ENCODE assay signal across 13 mouse cellular contexts in the genomic region with DNA sequence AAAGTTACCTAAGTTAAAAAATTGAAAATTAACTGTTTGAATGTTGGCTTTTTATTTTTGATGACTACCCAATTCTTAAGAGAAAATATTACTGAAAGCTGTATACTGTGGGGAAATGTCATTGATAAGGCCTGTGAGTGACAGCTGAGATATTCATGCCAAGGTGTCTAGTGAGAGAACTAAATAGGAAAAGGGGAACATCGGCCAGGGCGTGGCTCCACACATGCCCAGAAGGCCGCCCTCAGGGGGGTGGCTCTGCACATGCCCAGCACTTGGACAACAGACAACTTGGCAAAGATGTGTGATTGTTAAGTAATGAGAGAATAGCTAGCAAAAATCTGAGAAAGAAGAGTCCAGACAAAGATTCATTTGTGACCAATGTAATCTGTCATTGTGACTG.
DNase-seq lines count a peak whose midpoint lies in the region; ATAC-seq and TF ChIP-seq lines count a peak whose summit lies in the region.
"Had no signal": no experiment of that assay in that cellular context is flagged by ENCODE, and none has a peak within 500 bp of the region (broad histone marks: within the 10 kb centered on the region; RNA-seq: fewer than 3 reads in every experiment).

No protein-coding gene starts in this region.

- no peak overlapping the region for H3K4me2 ChIP-seq in neural tube, embryonic 15.5 days
- H3K4me2 ChIP-seq: embryonic facial prominence, embryonic 12.5 days; hindbrain, embryonic 15.5 days; liver, embryonic 11.5 days had no signal

- H3K9me3 ChIP-seq in MEL (replicated peaks; ENCODE audit: insufficient read depth, low read length), result no peaks in the 10 kb centered on the region
- H3K9me3 ChIP-seq in neural tube, embryonic 15.5 days (replicated peaks), result no peaks in the 10 kb centered on the region
- H3K9me3 ChIP-seq: embryonic facial prominence, embryonic 12.5 days; hindbrain, embryonic 15.5 days had no signal

- no peak overlapping the region for H3K4me3 ChIP-seq in MEL (ENCODE audit: control insufficient read depth in 1 of 2, insufficient read depth in 1 of 2, low read depth in 2 of 2, low read length in 2 of 2)
- no peak overlapping the region for H3K4me3 ChIP-seq in neural tube, embryonic 15.5 days (replicated peaks)
- H3K4me3 ChIP-seq: embryonic facial prominence, embryonic 12.5 days; hindbrain, embryonic 15.5 days had no signal

- H3K27ac ChIP-seq in MEL (ENCODE audit: control insufficient read depth, low read depth, low read length), result no peak overlapping the region
- no peak overlapping the region for H3K27ac ChIP-seq in neural tube, embryonic 15.5 days (replicated peaks)
- H3K27ac ChIP-seq: embryonic facial prominence, embryonic 12.5 days; hindbrain, embryonic 15.5 days had no signal

- H3K9ac ChIP-seq in MEL (ENCODE audit: control insufficient read depth, low read depth, low read length, poor library complexity, severe bottlenecking), result no peak overlapping the region
- H3K9ac ChIP-seq in neural tube, embryonic 15.5 days (replicated peaks), result no peak overlapping the region
- H3K9ac ChIP-seq: embryonic facial prominence, embryonic 12.5 days; hindbrain, embryonic 15.5 days had no signal

- intact Hi-C loops in heart, postnatal 10 days (cut with DNase I), result no loop called here

- no peak for TF ChIP-seq RAD21 in MEL (IDR thresholded peaks at IDR 0.05; ENCODE audit: low read depth, low read length)

- peaks cover 3 to 4% of the 10 kb centered on the region in 2 experiments for H3K4me1 ChIP-seq in MEL (ENCODE audit: control insufficient read depth in 1 of 2, insufficient read depth in 2 of 2, low read length in 2 of 2)
- H3K4me1 ChIP-seq in neural tube, embryonic 15.5 days, result peaks cover 5% of the 10 kb centered on the region; the same call in 1 of the 2 replicates
- H3K4me1 ChIP-seq: embryonic facial prominence, embryonic 12.5 days had no signal

- no peaks in the 10 kb centered on the region for H3K79me2 ChIP-seq in MEL (ENCODE audit: control insufficient read depth, insufficient read depth, low read length, poor library complexity)

- peak; percentile 45 to 47 for DNase-seq in heart, postnatal 10 days
- DNase-seq in heart, adult 11 months, result no peak
- peak; percentile 64 for DNase-seq in MEL (ENCODE audit: low read depth, low spot score)
- DNase-seq in adipocyte (ENCODE audit: low spot score), result peak; percentile 64
- DNase-seq in cerebellum, adult 9-11 months, result peak; percentile 92
- DNase-seq: lung, postnatal 4 days; right cerebral cortex, postnatal 25 days; thymus, postnatal 36 days had no signal

- H3K27me3 ChIP-seq in MEL (ENCODE audit: control insufficient read depth in 1 of 2, insufficient read depth in 2 of 2, low read length in 2 of 2), result no peaks in the 10 kb centered on the region
- no peaks in the 10 kb centered on the region for H3K27me3 ChIP-seq in neural tube, embryonic 15.5 days (replicated peaks)
- H3K27me3 ChIP-seq: embryonic facial prominence, embryonic 12.5 days; hindbrain, embryonic 15.5 days had no signal

- 81% methylated on average over 3 of the region's 3 CpGs for WGBS in neural tube, embryonic 15.5 days

- TF ChIP-seq POLR2A in MEL (IDR thresholded peaks at IDR 0.05; ENCODE audit: control insufficient read depth in 1 of 2, insufficient read depth in 1 of 2, low read depth in 1 of 2, low read length in 2 of 2, poor library complexity in 1 of 2), result no peak

- peaks cover 2 to 11% of the 10 kb centered on the region in 2 experiments for H3K36me3 ChIP-seq in MEL (ENCODE audit: control insufficient read depth in 1 of 2, insufficient read depth in 2 of 2, low read length in 2 of 2)
- 0 out of 2 replicates have a peak, but pooled peaks cover 5% of the 10 kb centered on the region for H3K36me3 ChIP-seq in neural tube, embryonic 15.5 days
- H3K36me3 ChIP-seq: hindbrain, embryonic 15.5 days had no signal

- ATAC-seq in megakaryocyte, adult 5-6 weeks (ENCODE audit: poor library complexity, severe bottlenecking), result no peak
- ATAC-seq in neural tube, embryonic 15.5 days (ENCODE audit: low FRiP score), result no peak

- TF ChIP-seq CTCF in MEL (IDR thresholded peaks at IDR 0.05 in 2 of 3, conservative IDR thresholded peaks at IDR 0.05 in 1 of 3; ENCODE audit: control insufficient read depth in 1 of 3, insufficient read depth in 1 of 3, low read depth in 2 of 3, low read length in 3 of 3, poor library complexity in 1 of 3, severe bottlenecking in 1 of 3), result no peak

- peak in 1 of 2 experiments; percentile 51; a peak in 1 of 4 replicates for TF ChIP-seq EP300 in MEL (IDR thresholded peaks at IDR 0.05; ENCODE audit: low read depth in 1 of 2, low read length in 2 of 2)

TF ChIP-seq in MEL, 35 proteins besides CTCF, POLR2A, EP300 and RAD21:
- TF ChIP-seq NRF1 (IDR thresholded peaks at IDR 0.05; ENCODE audit: insufficient read depth, low read depth, low read length, poor library complexity, severe bottlenecking), result peak; percentile 71
- TF ChIP-seq USF1 (IDR thresholded peaks at IDR 0.05; ENCODE audit: low read depth, low read length), result no peak
- TF ChIP-seq ZKSCAN1 (IDR thresholded peaks at IDR 0.05; ENCODE audit: low read depth, low read length), result no peak
- TF ChIP-seq RCOR1 (IDR thresholded peaks at IDR 0.05; ENCODE audit: low read depth, low read length), result no peak
- no peak for TF ChIP-seq MYB (IDR thresholded peaks at IDR 0.05; ENCODE audit: low read depth, low read length)
- TF ChIP-seq MYC (IDR thresholded peaks at IDR 0.05; ENCODE audit: low read depth, low read length), result 0 out of 2 replicates have a peak, but pooled peaks have one; percentile 23
- TF ChIP-seq KAT2A (conservative IDR thresholded peaks at IDR 0.05; ENCODE audit: low read depth, low read length), result no peak
- TF ChIP-seq POLR2AphosphoS5 (IDR thresholded peaks at IDR 0.05; ENCODE audit: borderline replicate concordance, low read depth, low read length), result no peak
- peak; percentile 45; the same call in 1 of the 2 replicates for TF ChIP-seq MXI1 (IDR thresholded peaks at IDR 0.05; ENCODE audit: low read depth, low read length)
- TF ChIP-seq ETS1 (IDR thresholded peaks at IDR 0.05; ENCODE audit: low read depth, low read length), result peak; percentile 34; the same call in 1 of the 2 replicates
- peak; percentile 56 for TF ChIP-seq GATA1 (IDR thresholded peaks at IDR 0.05; ENCODE audit: low read depth, low read length)
